Mouse (Mus musculus) heart, embryonic 14.5 days (tissue): ENCODE data around the gene Fcf1. TPM values are rescaled to one million over a fixed set of nuclear protein-coding genes. Genes with fewer than 3 reads are reported as not detected.

Source experiments
- ATAC-seq: fragments of 200-750 bp; cut with Nextera tagmentation; 2 replicates; pipeline ENCODE4 v1.8.0; 2017; ENCODE audit warnings: low read depth, moderate TSS enrichment; ENCODE audit not compliant: insufficient number of reproducible peaks, insufficient read depth, low FRiP score
- H3K27ac ChIP-seq, 2 experiments: fragments of 200-500 bp in 1 of 2; fragments of 300-500 bp in 1 of 2; sonication (generic) in 1 of 2; replicated peaks in 1 of 2; 2 replicates each; pipeline ENCODE4 v1.5.1; 2012 to 2014; ENCODE audit warnings: low read depth in 2 of 2, low read length in 2 of 2, control low read depth in 1 of 2, mild to moderate bottlenecking in 1 of 2, mixed read lengths in 1 of 2; ENCODE audit not compliant: control insufficient read depth in 1 of 2, insufficient read depth in 1 of 2
- H3K27me3 ChIP-seq: fragments of 300-500 bp; sonication (generic); 2 replicates; pipeline ENCODE4 v1.6.1; 2014; ENCODE audit warnings: mild to moderate bottlenecking, low read length, control low read depth; ENCODE audit not compliant: control insufficient read depth, insufficient read depth
- H3K36me3 ChIP-seq: fragments of 300-500 bp; sonication (generic); 2 replicates; pipeline ENCODE4 v1.6.1; 2014; ENCODE audit warnings: mild to moderate bottlenecking, control low read depth, low read length, mixed read lengths; ENCODE audit not compliant: control insufficient read depth, insufficient read depth
- H3K4me1 ChIP-seq, 2 experiments: fragments of 200-500 bp in 1 of 2; fragments of 300-500 bp in 1 of 2; sonication (generic) in 1 of 2; 2 replicates each; pipeline ENCODE4 v1.6.1; 2012 to 2014; ENCODE audit warnings: low read length in 2 of 2, control low read depth in 1 of 2, mixed read lengths in 1 of 2; ENCODE audit not compliant: control insufficient read depth in 2 of 2, insufficient read depth in 2 of 2
- H3K4me2 ChIP-seq: fragments of 300-500 bp; sonication (generic); 2 replicates; pipeline ENCODE4 v1.6.1; 2014; ENCODE audit warnings: mild to moderate bottlenecking, low read length
- H3K4me3 ChIP-seq, 2 experiments: fragments of 200-500 bp in 1 of 2; fragments of 300-500 bp in 1 of 2; sonication (generic) in 1 of 2; 2 replicates each; pipeline ENCODE4 v1.5.1; 2012 to 2014; ENCODE audit warnings: low read length in 2 of 2, mild to moderate bottlenecking in 2 of 2, control low read depth in 1 of 2, low read depth in 1 of 2, moderate library complexity in 1 of 2; ENCODE audit not compliant: control insufficient read depth in 1 of 2, insufficient read depth in 1 of 2
- H3K9ac ChIP-seq: fragments of 300-500 bp; sonication (generic); 2 replicates; pipeline ENCODE4 v1.6.1; 2014; ENCODE audit warnings: mild to moderate bottlenecking, low read length
- H3K9me3 ChIP-seq: fragments of 300-500 bp; sonication (generic); 2 replicates; pipeline ENCODE4 v1.6.1; 2016; ENCODE audit warnings: low read length, control low read depth; ENCODE audit not compliant: control insufficient read depth
- WGBS: fragments of 180-500 bp; shearing (Covaris S2); extraction: QIAGEN DNeasy Blood & Tissue Kit; methylation state at CpG from one replicate; pipeline ENCODE4 v1.1.7; 2014; 5-methylcytosine and 5-hydroxymethylcytosine counted together
- polyA plus RNA-seq: library from polyadenylated mRNA; unstranded; fragments of >200 nt; fragmentation: Nextera tagmentation; extraction: Ambion mirVana; gene quantifications from 2 replicates; pipeline ENCODE4 v1.2.1, GENCODE M21; 2014

Gene Fcf1
- polyA plus RNA-seq, 1 experiment from 2014 or later, result 91.9 TPM

DNA sequence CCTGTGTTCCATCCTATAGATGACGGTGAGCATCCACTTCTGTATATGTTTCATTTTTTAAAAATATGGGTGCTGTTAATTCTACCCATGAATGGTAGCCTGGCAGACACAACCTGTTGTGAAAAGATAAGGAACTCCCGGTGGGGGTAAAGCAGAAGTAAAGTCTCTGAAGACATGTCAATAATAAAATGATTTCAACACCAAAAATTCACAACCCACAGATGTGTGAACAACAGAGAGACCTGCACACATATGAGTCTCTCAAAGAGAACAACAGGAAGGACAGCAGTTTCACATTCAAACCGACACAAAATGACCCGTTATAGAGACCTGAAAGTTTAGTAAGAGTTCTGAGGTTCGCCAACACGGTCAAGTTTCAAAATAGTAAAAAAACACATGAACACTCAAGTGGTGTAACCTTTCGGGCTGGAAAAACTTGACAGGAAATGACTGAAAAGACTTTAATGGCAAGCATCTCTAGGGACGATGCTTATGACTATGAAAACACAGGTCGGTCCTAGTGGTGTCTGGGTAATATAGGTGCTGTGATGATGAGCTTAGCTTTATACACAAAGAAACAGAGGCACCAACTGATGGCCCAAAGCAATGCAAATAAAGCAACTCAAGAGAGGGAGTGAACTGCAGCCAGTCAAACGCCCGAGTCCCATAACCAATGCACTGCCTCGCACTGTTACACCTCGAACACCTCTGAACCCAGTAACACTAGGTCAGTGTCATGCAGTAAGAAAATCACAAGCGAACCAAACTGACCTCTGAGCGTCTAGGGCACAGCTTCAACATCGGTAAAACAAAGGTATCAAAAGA lies 1.7 kb upstream of the Fcf1 start:
- peaks cover 26% of the 10 kb centered on the region for H3K36me3 ChIP-seq
- H3K4me2 ChIP-seq, result peak overlapping the region; percentile 95
- 76% methylated on average over 16 of the region's 16 CpGs for WGBS
- H3K9ac ChIP-seq, result peak overlapping the region; percentile 82; the same call in 1 of the 2 replicates
- no peaks in the 10 kb centered on the region for H3K9me3 ChIP-seq
- no peak for ATAC-seq
- H3K27ac ChIP-seq, result no peak overlapping the region
- peak overlapping the region in 1 of 2 experiments; percentile 74; a peak in 1 of 4 replicates for H3K4me3 ChIP-seq
- no peaks in the 10 kb centered on the region for H3K27me3 ChIP-seq
- H3K4me1 ChIP-seq, result peaks cover 2 to 12% of the 10 kb centered on the region in 2 experiments; a peak in 3 of 4 replicates

DNA sequence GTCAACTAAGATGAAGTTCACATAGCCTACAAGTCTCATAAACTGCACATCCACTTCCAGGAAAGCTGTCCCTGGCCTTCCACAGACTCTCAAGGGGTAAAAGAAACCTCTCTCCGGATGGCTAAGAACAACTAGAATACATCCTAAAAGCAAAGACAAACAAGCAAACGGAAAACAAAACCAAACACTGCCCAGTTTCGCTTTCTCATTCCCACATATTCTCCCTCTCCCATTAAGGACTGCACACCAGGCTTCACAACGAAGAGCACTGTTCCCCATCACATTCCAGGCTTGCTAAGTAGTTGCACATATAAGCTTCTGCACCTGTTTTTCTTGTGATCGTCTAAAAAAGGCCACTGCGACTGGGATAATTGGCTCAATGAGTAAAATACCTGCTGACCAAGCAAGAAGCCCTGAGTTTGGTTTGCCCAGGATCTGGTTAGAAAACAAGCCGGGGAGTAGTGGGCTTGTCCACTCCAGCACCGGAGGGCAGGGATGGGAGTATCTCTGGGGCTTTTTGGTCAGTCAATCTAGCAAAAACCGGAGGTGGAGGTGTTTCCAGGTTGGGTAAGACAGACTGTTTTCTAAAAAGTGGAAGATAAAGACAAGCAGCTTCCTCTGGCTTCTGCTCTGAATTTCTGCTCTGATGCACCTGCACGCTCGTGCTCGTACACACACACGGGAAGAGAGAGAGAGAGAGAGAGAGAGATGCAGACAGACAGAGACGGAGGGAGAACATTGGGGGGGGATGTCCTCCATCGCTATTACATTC lies 855 bp upstream of the Fcf1 start:
- peaks cover 30% of the 10 kb centered on the region for H3K36me3 ChIP-seq
- H3K27ac ChIP-seq, result no peak overlapping the region
- peak overlapping the region; percentile 95 for H3K4me2 ChIP-seq
- H3K27me3 ChIP-seq, result no peaks in the 10 kb centered on the region
- peaks cover 2 to 12% of the 10 kb centered on the region in 2 experiments; a peak in 3 of 4 replicates for H3K4me1 ChIP-seq
- H3K4me3 ChIP-seq, result peak overlapping the region; percentile 74 to 98
- 22% methylated on average over 15 of the region's 15 CpGs for WGBS
- H3K9me3 ChIP-seq, result no peaks in the 10 kb centered on the region
- ATAC-seq, result no peak
- H3K9ac ChIP-seq, result peak overlapping the region; percentile 82

DNA sequence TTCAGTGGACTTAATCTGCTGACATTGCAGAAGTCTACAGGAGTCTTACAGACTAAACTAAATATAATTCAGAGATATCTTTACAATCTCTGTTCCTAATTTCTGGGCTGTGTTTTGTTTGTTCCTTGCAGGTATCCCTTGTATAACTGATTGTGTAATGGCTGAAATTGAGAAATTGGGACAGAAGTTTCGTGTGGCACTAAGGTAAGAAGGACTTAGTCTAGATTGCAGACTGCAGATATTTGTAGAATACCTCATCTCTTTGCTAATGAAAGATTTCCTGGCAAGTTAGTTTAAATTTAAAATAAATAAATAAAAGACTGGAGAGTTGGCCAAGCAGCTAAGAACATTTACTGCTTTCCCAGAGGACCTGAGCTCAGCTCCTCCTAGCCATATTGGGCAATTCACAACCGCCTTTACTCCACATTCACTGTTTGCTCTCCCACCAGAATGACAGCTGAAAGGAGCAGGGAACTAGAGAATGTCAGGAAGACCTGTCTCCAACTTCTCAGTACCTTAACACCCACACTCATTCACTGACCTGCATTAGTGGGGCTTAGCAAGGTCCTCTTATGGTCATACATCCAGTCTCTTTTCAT lies 8.7 kb downstream of the Fcf1 start:
- Histone ChIP-seq H3K27ac (no peak overlapping the region), H3K9ac (no peak overlapping the region), H3K4me3 (no peak overlapping the region), H3K4me1 (no peaks in the 10 kb centered on the region), H3K9me3 (no peaks in the 10 kb centered on the region), H3K4me2 (no peak overlapping the region), H3K27me3 (no peaks in the 10 kb centered on the region), H3K36me3 (peaks cover 98% of the 10 kb centered on the region)
- ATAC-seq, result no peak
- 92% methylated on average over 2 of the region's 2 CpGs for WGBS

DNA sequence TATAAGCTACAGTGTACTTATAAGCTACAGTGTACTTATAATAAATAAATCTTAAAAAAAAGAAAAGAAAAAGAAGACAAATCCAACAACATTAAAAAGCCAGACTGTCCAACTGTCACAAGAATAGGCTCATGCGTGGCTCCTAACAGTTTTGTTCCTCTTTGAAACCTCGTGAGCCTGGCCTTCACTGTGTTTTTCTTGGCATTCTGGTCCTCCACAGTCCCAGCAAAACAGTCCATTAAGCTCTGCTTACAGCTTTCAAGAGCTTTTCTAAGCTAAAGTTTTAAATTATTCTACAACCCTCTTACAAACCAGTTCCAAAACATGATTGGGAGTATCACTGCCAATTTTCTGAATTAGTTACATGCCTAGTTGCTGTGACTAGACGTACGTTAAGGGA lies 18.8 kb downstream of the Fcf1 start:
- H3K4me3 ChIP-seq, result no peak overlapping the region
- 57% methylated on average over 4 of the region's 4 CpGs for WGBS
- no peak overlapping the region for H3K4me2 ChIP-seq
- H3K9ac ChIP-seq, result no peak overlapping the region
- no peak for ATAC-seq
- H3K4me1 ChIP-seq, result no peaks in the 10 kb centered on the region
- H3K36me3 ChIP-seq, result peaks cover 2% of the 10 kb centered on the region
- H3K27me3 ChIP-seq, result no peaks in the 10 kb centered on the region
- no peak overlapping the region for H3K27ac ChIP-seq
- 0 out of 2 replicates have a peak, but pooled peaks cover 6% of the 10 kb centered on the region for H3K9me3 ChIP-seq

DNA sequence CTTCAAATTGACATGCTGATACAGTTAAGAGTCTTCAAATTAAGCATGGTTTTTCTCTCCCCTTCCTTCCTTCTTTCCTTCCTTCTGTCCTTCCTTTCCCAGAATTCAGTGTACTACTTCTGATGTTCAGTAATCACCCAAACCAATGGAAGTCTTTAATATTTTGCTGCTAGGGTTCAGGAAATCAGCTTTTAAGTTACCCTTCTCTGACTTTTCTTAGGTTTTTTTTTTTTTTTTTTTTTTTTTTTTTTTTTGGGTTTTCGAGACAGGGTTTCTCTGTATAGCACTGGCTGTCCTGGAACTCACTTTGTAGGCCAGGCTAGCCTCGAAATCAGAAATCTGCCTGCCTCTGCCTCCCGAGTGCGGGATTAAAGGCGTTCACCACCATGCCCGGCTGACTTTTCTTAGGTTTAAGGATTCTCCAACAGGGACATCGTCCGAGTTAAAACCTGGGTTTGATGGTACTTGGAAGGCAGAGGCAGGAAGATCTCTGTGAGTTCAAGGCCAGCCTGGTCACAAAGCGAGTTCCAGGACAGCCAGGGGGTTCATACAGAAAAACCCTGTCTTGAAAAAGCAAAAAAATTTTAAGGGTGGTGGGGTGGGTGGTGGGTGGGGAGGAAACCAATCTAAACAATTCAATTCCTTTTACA lies 24.5 kb downstream of the Fcf1 start:
- Histone ChIP-seq H3K4me1 (peaks cover 0 to 23% of the 10 kb centered on the region in 2 experiments; a peak in 3 of 4 replicates), H3K27me3 (no peaks in the 10 kb centered on the region), H3K4me3 (peak overlapping the region in 1 of 2 experiments; percentile 93; a peak in 1 of 4 replicates), H3K36me3 (0 out of 2 replicates have a peak, but pooled peaks cover 7% of the 10 kb centered on the region), H3K27ac (no peak overlapping the region), H3K9me3 (0 out of 2 replicates have a peak, but pooled peaks cover 6% of the 10 kb centered on the region), H3K4me2 (peak overlapping the region; percentile 97), H3K9ac (peak overlapping the region; percentile 50)
- ATAC-seq, result no peak
- 89% methylated on average over 8 of the region's 9 CpGs for WGBS

DNA sequence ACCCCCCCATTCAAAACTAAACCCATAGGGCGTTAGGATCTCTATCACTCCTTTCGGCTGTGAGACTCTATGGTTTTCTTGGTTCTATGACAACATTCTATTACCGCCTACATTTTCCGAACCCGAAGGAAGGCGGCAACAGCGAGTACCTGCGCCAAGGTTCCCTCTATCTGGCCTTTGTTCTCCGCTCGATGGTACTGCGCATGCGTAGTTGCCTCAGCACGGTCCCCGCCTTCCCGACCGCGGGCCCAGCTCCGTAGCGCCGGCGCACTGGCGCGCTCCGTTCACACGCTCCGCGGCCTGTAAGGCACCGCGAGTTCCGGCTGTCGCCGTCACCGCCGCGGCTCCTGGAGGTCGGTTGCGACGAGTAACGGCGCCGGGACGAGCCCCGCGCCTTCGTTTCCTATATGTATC lies 25.4 kb downstream of the Fcf1 start, which contains the start of gene Ylpm1:
Gene Ylpm1 (plus strand): TSS at position 239 of the 414 bp plus-strand sequence.
- Histone ChIP-seq H3K9ac (peak within 1 kb of the TSS; percentile 98), H3K4me2 (peak within 1 kb of the TSS; percentile 97), H3K36me3 (0 out of 2 replicates have a peak, but pooled peaks cover 7% of the 10 kb centered on the region), H3K27ac (peak within 1 kb of the TSS; percentile 73 to 85), H3K9me3 (0 out of 2 replicates have a peak, but pooled peaks cover 6% of the 10 kb centered on the region), H3K4me3 (peak within 1 kb of the TSS; percentile 76 to 93), H3K4me1 (peaks cover 0 to 23% of the 10 kb centered on the region in 2 experiments; a peak in 3 of 4 replicates), H3K27me3 (no peaks in the 10 kb centered on the region)
- WGBS, result under 1% methylated on average over 45 of the region's 45 CpGs
- peak; percentile 96 for ATAC-seq
